Mouse (Mus musculus): ENCODE data around the gene Eefsec. TPM values are rescaled to one million over a fixed set of nuclear protein-coding genes. Genes with fewer than 3 reads are reported as not detected.

Eefsec gene
- polyA plus RNA-seq, 1 experiment = 15.8 TPM

DNA sequence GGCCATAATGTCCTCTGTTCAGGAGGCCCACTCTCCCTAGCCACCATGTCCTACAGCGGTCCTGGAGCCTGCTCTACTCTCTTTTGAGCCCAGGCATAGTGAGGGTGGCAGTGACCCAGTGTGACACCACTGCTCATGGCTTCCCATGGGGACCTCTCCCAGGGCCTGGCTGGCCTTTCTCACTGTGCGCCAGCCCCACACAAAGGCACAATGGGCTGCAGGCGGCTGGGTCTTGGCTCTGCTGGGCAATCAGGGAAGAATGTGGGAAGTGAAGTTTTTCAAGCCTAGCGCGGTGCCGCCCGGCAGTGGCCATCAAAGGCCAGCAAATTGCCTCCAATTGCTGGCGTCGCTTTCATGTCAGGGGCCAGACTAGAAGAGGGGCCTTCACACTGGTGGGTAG, 184.2 kb downstream of the Eefsec start:
- no peak for TF ChIP-seq POLR2A (IDR thresholded peaks at IDR 0.05; ENCODE audit: low read depth, low read length)
- no peak for TF ChIP-seq CTCF (IDR thresholded peaks at IDR 0.05; ENCODE audit: extremely low read depth, insufficient read length, insufficient replicate concordance, low read depth, low read length)
- WGBS = 92% methylated on average over 9 of the region's 9 CpGs

DNA sequence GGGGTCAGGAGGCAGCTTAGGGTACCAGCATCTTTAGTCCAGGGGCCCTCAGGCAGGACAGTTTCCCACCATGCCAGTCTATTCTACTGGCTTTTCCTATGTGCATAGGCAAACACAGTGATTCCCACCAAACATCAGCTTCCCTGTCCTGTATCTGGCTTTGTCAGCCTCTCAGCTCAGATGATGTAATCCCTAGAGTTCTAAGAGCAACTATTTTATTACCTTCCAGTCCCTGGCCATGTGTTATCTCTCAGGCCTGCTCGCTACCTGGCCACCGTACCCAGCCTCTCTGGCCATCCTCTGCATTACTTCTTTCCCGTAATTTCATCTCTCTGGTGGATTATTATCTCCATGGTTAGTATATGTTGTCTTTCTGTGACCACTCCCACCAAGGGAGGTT, 185.7 kb downstream of the Eefsec start:
- H3K4me3 ChIP-seq (ENCODE audit: low read depth, low read length) = no peak overlapping the region
- WGBS = 54% methylated on average over 3 of the region's 3 CpGs
- H3K4me1 ChIP-seq (ENCODE audit: control insufficient read depth, insufficient read depth, insufficient read length, low read length) = no peaks in the 10 kb centered on the region
- H3K27me3 ChIP-seq (ENCODE audit: control insufficient read depth, insufficient read depth, low read length) = no peaks in the 10 kb centered on the region
- no peaks in the 10 kb centered on the region for H3K36me3 ChIP-seq (ENCODE audit: control insufficient read depth, insufficient read depth, low read length)
- no peak overlapping the region for H3K27ac ChIP-seq (ENCODE audit: insufficient read depth, low read depth, low read length)
- TF ChIP-seq CTCF (IDR thresholded peaks at IDR 0.05; ENCODE audit: extremely low read depth, insufficient read length, insufficient replicate concordance, low read depth, low read length) (no peak), POLR2A (IDR thresholded peaks at IDR 0.05; ENCODE audit: low read depth, low read length) (no peak)

More for the DNA sequence above, 184.2 kb downstream of the Eefsec start:
- no peaks in the 10 kb centered on the region for H3K27me3 ChIP-seq (ENCODE audit: control insufficient read depth, insufficient read depth, low read length)
- H3K27ac ChIP-seq (ENCODE audit: insufficient read depth, low read depth, low read length) = no peak overlapping the region
- no peaks in the 10 kb centered on the region for H3K36me3 ChIP-seq (ENCODE audit: control insufficient read depth, insufficient read depth, low read length)
- no peak overlapping the region for H3K4me3 ChIP-seq (ENCODE audit: low read depth, low read length)
- no peaks in the 10 kb centered on the region for H3K4me1 ChIP-seq (ENCODE audit: control insufficient read depth, insufficient read depth, insufficient read length, low read length)

DNA sequence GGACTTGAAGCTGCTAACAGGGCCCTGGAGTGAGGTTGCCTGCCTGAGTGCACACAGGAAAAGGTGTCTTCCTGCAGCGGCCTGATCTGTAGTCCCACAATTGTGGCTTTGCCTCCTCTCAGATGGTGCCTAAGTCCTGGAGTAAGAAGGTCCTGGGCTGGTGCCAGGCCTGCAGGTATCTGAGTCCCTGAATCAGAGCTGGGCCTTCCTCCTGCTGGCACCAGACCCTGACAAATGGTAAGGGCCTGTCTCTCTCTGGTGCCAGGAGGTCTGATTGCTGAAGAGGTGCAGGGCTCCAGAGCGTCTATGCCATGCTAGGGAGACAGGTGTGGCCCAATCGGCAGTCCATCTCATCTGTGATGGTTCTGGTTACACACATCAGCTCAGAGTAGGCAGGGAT, 186.7 kb downstream of the Eefsec start:
- Histone ChIP-seq H3K36me3 (ENCODE audit: control insufficient read depth, insufficient read depth, low read length) (no peaks in the 10 kb centered on the region), H3K4me1 (ENCODE audit: control insufficient read depth, insufficient read depth, insufficient read length, low read length) (no peaks in the 10 kb centered on the region), H3K27ac (ENCODE audit: insufficient read depth, low read depth, low read length) (no peak overlapping the region), H3K27me3 (ENCODE audit: control insufficient read depth, insufficient read depth, low read length) (no peaks in the 10 kb centered on the region), H3K4me3 (ENCODE audit: low read depth, low read length) (no peak overlapping the region)
- TF ChIP-seq CTCF (IDR thresholded peaks at IDR 0.05; ENCODE audit: extremely low read depth, insufficient read length, insufficient replicate concordance, low read depth, low read length) = no peak
- TF ChIP-seq POLR2A (IDR thresholded peaks at IDR 0.05; ENCODE audit: low read depth, low read length) = no peak
- WGBS = 89% methylated on average over 3 of the region's 3 CpGs

DNA sequence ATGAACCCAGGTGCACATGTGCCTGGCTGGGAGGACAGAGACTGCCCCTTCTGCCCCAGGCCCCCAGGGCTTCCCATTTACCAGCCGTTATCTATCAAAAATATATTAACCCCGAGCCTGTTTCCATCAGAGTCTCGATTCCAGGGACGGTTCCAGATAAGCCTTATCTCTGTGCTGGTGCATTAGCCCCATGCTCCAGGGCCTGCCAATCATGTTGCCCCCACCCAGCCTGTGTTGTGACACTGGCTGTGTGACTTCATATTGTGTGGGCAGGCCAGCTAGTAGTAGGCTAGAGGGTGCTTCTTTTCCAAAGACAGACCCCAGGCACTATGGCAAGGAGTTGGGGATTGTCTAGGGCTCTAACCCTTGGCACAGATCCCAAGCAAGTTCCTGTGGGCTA, 190.9 kb downstream of the Eefsec start:
- TF ChIP-seq CTCF (IDR thresholded peaks at IDR 0.05; ENCODE audit: extremely low read depth, insufficient read length, insufficient replicate concordance, low read depth, low read length) (no peak), POLR2A (IDR thresholded peaks at IDR 0.05; ENCODE audit: low read depth, low read length) (no peak)
- 35% methylated on average over 4 of the region's 4 CpGs for WGBS
- no peaks in the 10 kb centered on the region for H3K27me3 ChIP-seq (ENCODE audit: control insufficient read depth, insufficient read depth, low read length)
- H3K36me3 ChIP-seq (ENCODE audit: control insufficient read depth, insufficient read depth, low read length) = no peaks in the 10 kb centered on the region
- no peak overlapping the region for H3K27ac ChIP-seq (ENCODE audit: insufficient read depth, low read depth, low read length)
- no peak overlapping the region for H3K4me3 ChIP-seq (ENCODE audit: low read depth, low read length)
- H3K4me1 ChIP-seq (ENCODE audit: control insufficient read depth, insufficient read depth, insufficient read length, low read length) = peaks cover 13% of the 10 kb centered on the region; the same call in 1 of the 2 replicates

DNA sequence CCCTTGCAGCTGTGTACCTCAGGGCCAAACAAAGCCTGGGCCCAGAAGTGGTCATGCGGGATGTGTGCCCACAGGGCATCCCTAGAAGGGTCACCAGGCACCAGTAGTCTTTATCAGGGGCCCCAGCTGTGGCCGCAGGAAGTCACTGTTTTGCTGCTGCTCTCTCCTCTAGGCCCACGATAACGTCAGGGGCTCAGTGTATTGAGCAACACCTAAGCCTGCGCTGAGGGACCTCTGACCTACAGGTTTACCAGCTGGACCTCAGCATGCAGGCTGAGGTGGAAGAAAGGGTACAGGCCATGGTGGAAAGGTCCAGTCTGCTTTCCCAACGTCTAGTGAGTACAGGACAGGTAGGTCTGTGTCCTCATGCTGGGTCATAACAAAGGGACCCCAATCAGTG, 192.3 kb downstream of the Eefsec start:
- no peaks in the 10 kb centered on the region for H3K36me3 ChIP-seq (ENCODE audit: control insufficient read depth, insufficient read depth, low read length)
- no peak overlapping the region for H3K27ac ChIP-seq (ENCODE audit: insufficient read depth, low read depth, low read length)
- no peaks in the 10 kb centered on the region for H3K27me3 ChIP-seq (ENCODE audit: control insufficient read depth, insufficient read depth, low read length)
- H3K4me1 ChIP-seq (ENCODE audit: control insufficient read depth, insufficient read depth, insufficient read length, low read length) = peaks cover 13% of the 10 kb centered on the region; the same call in 1 of the 2 replicates
- H3K4me3 ChIP-seq (ENCODE audit: low read depth, low read length) = no peak overlapping the region
- 73% methylated on average over 6 of the region's 6 CpGs for WGBS
- no peak for TF ChIP-seq CTCF (IDR thresholded peaks at IDR 0.05; ENCODE audit: extremely low read depth, insufficient read length, insufficient replicate concordance, low read depth, low read length)
- TF ChIP-seq POLR2A (IDR thresholded peaks at IDR 0.05; ENCODE audit: low read depth, low read length) = no peak

DNA sequence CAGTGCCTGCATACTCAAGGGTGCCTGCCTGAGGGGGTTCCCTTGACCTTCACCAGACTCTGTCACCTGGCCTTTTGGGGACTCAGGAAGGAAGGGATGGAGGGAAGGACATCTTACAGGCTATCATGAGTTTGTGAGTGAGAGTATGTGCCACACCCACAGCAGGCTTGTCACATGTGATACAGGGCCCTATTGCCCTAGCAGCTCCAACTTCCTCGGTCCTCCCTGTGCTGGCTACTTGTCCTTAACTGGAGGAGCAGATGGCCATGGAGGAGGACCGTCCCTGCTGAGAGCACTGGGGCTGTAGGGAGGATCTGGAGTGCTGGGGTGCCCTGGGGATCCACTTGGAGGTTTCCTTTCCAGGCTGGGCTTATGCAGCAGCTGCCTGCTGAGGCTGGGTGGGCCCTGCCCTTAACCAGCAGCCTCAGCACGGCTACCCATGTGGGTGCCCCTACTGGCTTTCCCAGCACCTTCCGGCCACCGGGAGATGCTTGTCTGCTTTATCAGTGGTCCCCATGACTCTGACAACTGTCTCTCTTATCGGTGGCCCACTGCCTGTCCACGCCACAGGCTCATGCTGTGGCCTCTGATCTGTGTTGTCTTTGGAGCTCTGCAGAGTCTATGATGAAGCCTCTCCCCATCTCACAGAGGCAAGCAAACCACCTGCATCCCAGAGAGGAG, 194.4 kb downstream of the Eefsec start:
- 70% methylated on average over 7 of the region's 7 CpGs for WGBS
- Histone ChIP-seq H3K27ac (ENCODE audit: insufficient read depth, low read depth, low read length) (no peak overlapping the region), H3K27me3 (ENCODE audit: control insufficient read depth, insufficient read depth, low read length) (no peaks in the 10 kb centered on the region), H3K4me1 (ENCODE audit: control insufficient read depth, insufficient read depth, insufficient read length, low read length) (peaks cover 13% of the 10 kb centered on the region; the same call in 1 of the 2 replicates), H3K4me3 (ENCODE audit: low read depth, low read length) (no peak overlapping the region), H3K36me3 (ENCODE audit: control insufficient read depth, insufficient read depth, low read length) (no peaks in the 10 kb centered on the region)
- TF ChIP-seq CTCF (IDR thresholded peaks at IDR 0.05; ENCODE audit: extremely low read depth, insufficient read length, insufficient replicate concordance, low read depth, low read length) = no peak
- TF ChIP-seq POLR2A (IDR thresholded peaks at IDR 0.05; ENCODE audit: low read depth, low read length) = no peak

DNA sequence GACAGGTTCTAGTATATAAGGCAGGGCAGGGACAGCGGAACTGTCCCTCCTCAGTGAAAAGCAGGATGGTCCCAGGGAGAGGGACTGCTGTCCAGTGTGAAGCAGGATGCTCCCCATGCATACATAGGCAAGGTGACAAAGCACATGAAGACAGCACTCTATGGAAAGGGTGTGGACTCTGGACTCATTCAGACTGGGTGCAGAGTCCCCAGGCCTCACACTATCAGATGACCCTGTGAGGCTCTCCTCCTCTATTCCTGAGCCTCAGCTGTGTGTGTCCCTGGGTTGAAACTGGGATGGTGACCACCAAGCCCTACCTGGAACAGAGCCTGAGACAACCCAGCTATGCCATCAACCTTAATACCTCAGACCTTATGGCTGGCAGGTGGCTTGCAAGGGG, 194.9 kb downstream of the Eefsec start:
- H3K36me3 ChIP-seq (ENCODE audit: control insufficient read depth, insufficient read depth, low read length) = no peaks in the 10 kb centered on the region
- no peak overlapping the region for H3K4me3 ChIP-seq (ENCODE audit: low read depth, low read length)
- no peak overlapping the region for H3K27ac ChIP-seq (ENCODE audit: insufficient read depth, low read depth, low read length)
- no peaks in the 10 kb centered on the region for H3K27me3 ChIP-seq (ENCODE audit: control insufficient read depth, insufficient read depth, low read length)
- WGBS = 97% methylated on average over 1 of the region's 1 CpGs
- TF ChIP-seq CTCF (IDR thresholded peaks at IDR 0.05; ENCODE audit: extremely low read depth, insufficient read length, insufficient replicate concordance, low read depth, low read length) (no peak), POLR2A (IDR thresholded peaks at IDR 0.05; ENCODE audit: low read depth, low read length) (no peak)
- peaks cover 13% of the 10 kb centered on the region; the same call in 1 of the 2 replicates for H3K4me1 ChIP-seq (ENCODE audit: control insufficient read depth, insufficient read depth, insufficient read length, low read length)

Data from small intestine, adult 2 months (tissue).